Mouse (Mus musculus): Measurements from ENCODE around the gene Capn9. TPM values are rescaled to one million over a fixed set of nuclear protein-coding genes. Genes with fewer than 3 reads are reported as not detected.

The Capn9 gene
- total RNA-seq, 2 experiments from 2014 or later: 0.11 TPM; not detected in 1

GRCm38 (mm10) chr8:124643540-124644339 is 67.8 kb downstream of the Capn9 start:
- DNase-seq: peak; percentile 81

GRCm38 (mm10) chr8:124648311-124648710 is 72.4 kb downstream of the Capn9 start:
- DNase-seq: no peak

DNA sequence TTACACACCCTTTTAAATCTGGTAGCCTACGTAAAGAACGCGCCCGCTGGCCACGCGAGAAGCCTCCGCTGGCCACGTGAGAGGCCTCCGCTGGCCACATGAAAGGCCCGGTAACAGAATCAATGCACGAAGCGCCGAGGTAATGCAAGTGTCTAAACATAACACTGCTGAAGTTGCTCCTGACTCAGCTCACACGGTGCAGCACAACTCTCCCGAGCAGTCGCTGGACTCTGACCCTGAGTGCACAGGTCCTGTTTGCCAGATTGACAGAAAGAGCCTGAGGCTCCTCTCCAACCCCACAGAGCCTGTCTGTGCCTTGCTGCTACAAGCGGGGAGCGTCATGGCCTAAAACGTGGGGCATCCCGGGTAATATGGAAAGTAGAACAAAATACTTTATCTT is 75.9 kb downstream of the Capn9 start:
- DNase-seq: no peak

GRCm38 (mm10) chr8:124652546-124652945 is 76.6 kb downstream of the Capn9 start:
- peak; percentile 65 for DNase-seq

DNA sequence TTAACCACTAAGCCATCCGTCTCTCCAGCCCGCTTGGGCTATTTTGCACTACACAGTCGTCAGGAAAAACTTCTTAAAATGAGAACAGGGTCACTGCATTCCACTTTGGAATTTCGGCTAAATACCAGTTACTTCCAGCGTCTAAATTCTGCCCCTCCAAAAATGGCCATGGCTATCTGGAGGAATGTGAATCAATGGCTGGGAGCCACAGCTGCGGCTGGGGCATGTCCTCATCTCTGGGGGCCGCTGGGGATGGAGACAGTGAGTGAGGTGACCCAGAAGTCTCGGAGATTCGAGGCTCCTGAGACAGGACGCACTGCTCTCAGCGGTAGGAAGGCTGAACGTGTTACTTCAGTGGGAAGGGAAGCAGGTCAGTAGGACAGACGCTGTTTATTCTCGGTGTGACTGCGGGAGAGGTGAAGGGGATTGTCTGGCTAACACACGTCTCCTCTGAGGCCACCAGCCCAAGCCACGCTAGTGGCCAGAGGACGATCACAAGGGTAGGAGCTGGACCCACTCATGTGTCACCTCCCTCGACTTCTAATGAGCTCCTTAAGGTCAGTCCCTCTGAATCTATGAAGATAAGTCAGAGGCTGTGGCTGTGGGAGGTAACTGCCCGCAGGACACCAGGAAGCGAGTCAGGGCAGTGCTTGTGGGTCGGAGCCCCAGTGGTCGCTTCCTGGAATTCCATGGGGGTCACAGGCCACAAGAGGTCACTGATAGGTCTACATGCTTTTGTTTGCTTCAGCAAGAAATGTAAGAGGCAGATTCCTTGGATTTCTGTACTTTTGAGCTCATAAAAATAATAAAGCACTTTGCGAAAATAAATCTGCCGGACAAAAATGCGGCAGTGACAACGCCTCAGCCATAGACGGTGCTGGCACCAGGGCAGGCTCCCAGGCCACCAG is 77.9 kb downstream of the Capn9 start:
- DNase-seq: peak; percentile 50

DNA sequence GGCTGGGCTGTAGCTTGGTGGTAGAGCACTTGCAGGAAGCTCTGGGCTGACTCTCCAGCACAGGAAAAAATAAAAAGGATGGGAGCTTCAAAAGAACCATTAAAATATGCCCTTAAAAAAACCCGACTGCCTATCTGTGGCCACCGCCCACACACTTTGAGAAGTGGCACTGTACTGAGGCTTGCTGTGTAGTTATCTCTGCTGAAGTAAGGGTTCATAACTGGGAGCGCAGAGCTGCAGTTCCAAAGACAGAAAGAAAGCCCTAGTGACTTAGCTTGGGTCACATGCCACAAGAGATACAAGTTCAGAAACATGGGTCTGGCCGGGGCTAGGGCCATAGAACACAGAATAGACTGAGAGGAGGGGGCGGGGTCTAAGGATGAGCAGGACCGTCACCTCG is 82.0 kb downstream of the Capn9 start:
- DNase-seq: no peak

GRCm38 (mm10) chr8:124658415-124658814 is 82.5 kb downstream of the Capn9 start:
- peak; percentile 86 for DNase-seq

- DNase-seq: peak; percentile 30
Measured at GRCm38 (mm10) chr8:124661781-124662180, 85.9 kb downstream of the Capn9 start.

- DNase-seq: peak; percentile 31
Measured at GRCm38 (mm10) chr8:124662446-124663111, 86.7 kb downstream of the Capn9 start.

- DNase-seq: peak; percentile 93
Measured at GRCm38 (mm10) chr8:124663112-124663873, 87.4 kb downstream of the Capn9 start, which contains the start of gene 2310022B05Rik. Gene 2310022B05Rik, minus strand, starts transcription at chr8:124663369.

- no peak for DNase-seq
Measured at GRCm38 (mm10) chr8:124663874-124664230, 87.9 kb downstream of the Capn9 start.

- DNase-seq: no peak
Measured at GRCm38 (mm10) chr8:124664414-124664813, 88.5 kb downstream of the Capn9 start.

Other genes with a start within 250 kb of the Capn9 start
- 1 to 10 TPM; 3.0 to 3.6 TPM for gene Pgbd5, start 136.5 kb upstream of the Capn9 start, total RNA-seq (2021)
- gene Cog2, start 55.3 kb upstream of the Capn9 start, total RNA-seq (2021): 10 to 100 TPM; 23.1 to 28.0 TPM
- gene Agt, start 6.4 kb upstream of the Capn9 start, total RNA-seq (2021): 1 to 10 TPM; 7.4 to 7.6 TPM
- gene 2310022B05Rik, start 87.3 kb downstream of the Capn9 start, total RNA-seq (2021): 100 to 1,000 TPM; 173 to 189 TPM
- gene Ttc13, start 145.9 kb downstream of the Capn9 start, total RNA-seq (2021): 10 to 100 TPM; 24.0 to 25.3 TPM
- gene Arv1, start 146.0 kb downstream of the Capn9 start, total RNA-seq (2021): 10 to 100 TPM in 1 of 2 experiments, 1 to 10 TPM in 1; 9.7 to 10.8 TPM
- gene Fam89a, start 175.7 kb downstream of the Capn9 start, total RNA-seq (2021): 1 to 10 TPM; 1.0 to 1.7 TPM
- under 1 TPM; 0.20 to 0.33 TPM for gene Trim67, start 217.0 kb downstream of the Capn9 start, total RNA-seq (2021)

Measured in heart, postnatal 4 days (tissue).